Mouse (Mus musculus) embryonic facial prominence, embryonic 11.5 days (tissue): ENCODE measurements around the gene Fryl. TPM values are rescaled to one million over a fixed set of nuclear protein-coding genes. Genes with fewer than 3 reads are reported as not detected.

Experiments used
- ATAC-seq: fragments of 200-750 bp; cut with Nextera tagmentation; replicated peaks from 2 replicates; pipeline ENCODE4 v1.8.0; 2017; ENCODE audit warnings: low read depth; ENCODE audit not compliant: insufficient number of reproducible peaks, low FRiP score, low TSS enrichment
- DNase-seq: peaks from one replicate; pipeline ENCODE4 v3.0.0-alpha.2; 2015; ENCODE audit warnings: low spot score
- H3K27ac ChIP-seq: fragments of 300-500 bp; sonication (generic); replicated peaks from 2 replicates; pipeline ENCODE4 v1.5.1; 2014; ENCODE audit warnings: mild to moderate bottlenecking, low read depth, low read length, control low read depth
- H3K27me3 ChIP-seq: fragments of 300-500 bp; sonication (generic); 2 replicates; pipeline ENCODE4 v1.6.1; 2014; ENCODE audit warnings: mild to moderate bottlenecking, low read length, moderate library complexity, mixed read lengths; ENCODE audit not compliant: control insufficient read depth, insufficient read depth
- H3K36me3 ChIP-seq: fragments of 300-500 bp; sonication (generic); replicated peaks from 2 replicates; pipeline ENCODE4 v1.6.1; 2014; ENCODE audit warnings: low read depth, mild to moderate bottlenecking, low read length, moderate library complexity, mixed read lengths; ENCODE audit not compliant: control insufficient read depth, insufficient read depth
- H3K4me1 ChIP-seq: fragments of 300-500 bp; sonication (generic); 2 replicates; pipeline ENCODE4 v1.6.1; 2014; ENCODE audit warnings: low read length, mixed read lengths; ENCODE audit not compliant: control insufficient read depth, insufficient read depth
- H3K4me2 ChIP-seq: fragments of 300-500 bp; sonication (generic); 2 replicates; pipeline ENCODE4 v1.6.1; 2014; ENCODE audit warnings: low read depth, mild to moderate bottlenecking, control low read depth, low read length, moderate library complexity
- H3K4me3 ChIP-seq: fragments of 300-500 bp; sonication (generic); 2 replicates; pipeline ENCODE4 v1.5.1; 2014; ENCODE audit warnings: low read depth, low read length, control low read depth
- H3K9ac ChIP-seq: fragments of 300-500 bp; sonication (generic); replicated peaks from 2 replicates; pipeline ENCODE4 v1.6.1; 2014; ENCODE audit warnings: mild to moderate bottlenecking, control low read depth, low read length
- H3K9me3 ChIP-seq: fragments of 300-500 bp; sonication (generic); replicated peaks from 2 replicates; pipeline ENCODE4 v1.6.1; 2016; ENCODE audit warnings: mild to moderate bottlenecking, low read length, inconsistent platforms, mixed read lengths; ENCODE audit not compliant: control insufficient read depth
- WGBS: fragments of 180-500 bp; shearing (Covaris S2); extraction: QIAGEN DNeasy Blood & Tissue Kit; methylation state at CpG from one replicate; pipeline ENCODE4 v1.1.7; 2014; 5-methylcytosine and 5-hydroxymethylcytosine counted together
- polyA plus RNA-seq: library from polyadenylated mRNA; unstranded; fragments of >200 nt; fragmentation: Nextera tagmentation; extraction: Ambion mirVana; gene quantifications from 2 replicates; pipeline ENCODE4 v1.2.1, GENCODE M21; 2014

The Fryl gene
- polyA plus RNA-seq, 1 experiment from 2014 or later, result 25.7 TPM

- no peak overlapping the region for H3K9ac ChIP-seq
- H3K4me1 ChIP-seq, result peaks cover 3% of the 10 kb centered on the region; the same call in 1 of the 2 replicates
- no peak overlapping the region for H3K4me2 ChIP-seq
- 87% methylated on average over 12 of the region's 12 CpGs for WGBS
- no peak overlapping the region; the same call in 1 of the 2 replicates for H3K27ac ChIP-seq
- H3K9me3 ChIP-seq, result no peaks in the 10 kb centered on the region
- ATAC-seq (no peak), DNase-seq (no peak)
- H3K27me3 ChIP-seq, result no peaks in the 10 kb centered on the region
- no peak overlapping the region for H3K4me3 ChIP-seq
- no peaks in the 10 kb centered on the region for H3K36me3 ChIP-seq
Observed at GRCm38 (mm10) chr5:73228291-73229049, 27.9 kb downstream of the Fryl start.

- H3K9ac ChIP-seq, result no peak overlapping the region
- no peak overlapping the region for H3K4me2 ChIP-seq
- H3K36me3 ChIP-seq, result no peaks in the 10 kb centered on the region
- ATAC-seq (no peak), DNase-seq (no peak)
- no peak overlapping the region for H3K4me3 ChIP-seq
- H3K4me1 ChIP-seq, result peaks cover 3% of the 10 kb centered on the region; the same call in 1 of the 2 replicates
- H3K9me3 ChIP-seq, result no peaks in the 10 kb centered on the region
- H3K27me3 ChIP-seq, result no peaks in the 10 kb centered on the region
- 74% methylated on average over 11 of the region's 11 CpGs for WGBS
- no peak overlapping the region for H3K27ac ChIP-seq
Observed at GRCm38 (mm10) chr5:73227518-73228101, 28.8 kb downstream of the Fryl start.

GRCm38 (mm10) chr5:73223065-73223464 lies 33.4 kb downstream of the Fryl start:
- DNase-seq, result no peak
- Histone ChIP-seq H3K4me3 (no peak overlapping the region), H3K4me1 (no peaks in the 10 kb centered on the region), H3K36me3 (no peaks in the 10 kb centered on the region; the same call in 1 of the 2 replicates), H3K4me2 (no peak overlapping the region), H3K9ac (no peak overlapping the region), H3K27ac (no peak overlapping the region), H3K9me3 (no peaks in the 10 kb centered on the region), H3K27me3 (no peaks in the 10 kb centered on the region)
- WGBS, result 63% methylated on average over 6 of the region's 6 CpGs
- ATAC-seq, result 0 out of 2 replicates have a peak, but pooled peaks have one; percentile 18

- WGBS, result 43% methylated on average over 6 of the region's 6 CpGs
Observed at GRCm38 (mm10) chr5:73222397-73222796, 34.0 kb downstream of the Fryl start.

GRCm38 (mm10) chr5:73221826-73222225 lies 34.6 kb downstream of the Fryl start:
- no peak overlapping the region for H3K4me2 ChIP-seq
- DNase-seq (no peak), ATAC-seq (no peak)
- no peaks in the 10 kb centered on the region for H3K9me3 ChIP-seq
- H3K27ac ChIP-seq, result no peak overlapping the region
- no peaks in the 10 kb centered on the region; the same call in 1 of the 2 replicates for H3K36me3 ChIP-seq
- H3K4me3 ChIP-seq, result no peak overlapping the region
- WGBS, result 69% methylated on average over 7 of the region's 7 CpGs
- no peaks in the 10 kb centered on the region for H3K27me3 ChIP-seq
- H3K9ac ChIP-seq, result no peak overlapping the region
- no peaks in the 10 kb centered on the region for H3K4me1 ChIP-seq

More at GRCm38 (mm10) chr5:73222397-73222796, 34.0 kb downstream of the Fryl start:
- no peaks in the 10 kb centered on the region for H3K9me3 ChIP-seq
- no peak overlapping the region for H3K9ac ChIP-seq
- no peaks in the 10 kb centered on the region for H3K4me1 ChIP-seq
- H3K27me3 ChIP-seq, result no peaks in the 10 kb centered on the region
- no peak overlapping the region for H3K4me2 ChIP-seq
- no peak for ATAC-seq
- H3K4me3 ChIP-seq, result no peak overlapping the region
- no peaks in the 10 kb centered on the region; the same call in 1 of the 2 replicates for H3K36me3 ChIP-seq
- DNase-seq, result peak; percentile 53
- no peak overlapping the region for H3K27ac ChIP-seq

GRCm38 (mm10) chr5:73219716-73220115 lies 36.7 kb downstream of the Fryl start:
- Histone ChIP-seq H3K36me3 (no peaks in the 10 kb centered on the region; the same call in 1 of the 2 replicates), H3K4me1 (no peaks in the 10 kb centered on the region), H3K27me3 (no peaks in the 10 kb centered on the region), H3K9ac (no peak overlapping the region), H3K9me3 (no peaks in the 10 kb centered on the region), H3K27ac (no peak overlapping the region), H3K4me2 (no peak overlapping the region), H3K4me3 (no peak overlapping the region)
- ATAC-seq (no peak), DNase-seq (no peak)
- 84% methylated on average over 3 of the region's 3 CpGs for WGBS

GRCm38 (mm10) chr5:73218065-73218464 lies 38.4 kb downstream of the Fryl start:
- DNase-seq (no peak), ATAC-seq (no peak)
- Histone ChIP-seq H3K9ac (no peak overlapping the region), H3K4me1 (no peaks in the 10 kb centered on the region), H3K4me3 (no peak overlapping the region), H3K36me3 (no peaks in the 10 kb centered on the region; the same call in 1 of the 2 replicates), H3K4me2 (no peak overlapping the region), H3K9me3 (no peaks in the 10 kb centered on the region), H3K27ac (no peak overlapping the region), H3K27me3 (no peaks in the 10 kb centered on the region)
- WGBS, result 94% methylated on average over 4 of the region's 4 CpGs

- DNase-seq (no peak), ATAC-seq (no peak)
- H3K27ac ChIP-seq, result no peak overlapping the region
- H3K9me3 ChIP-seq, result no peaks in the 10 kb centered on the region
- no peak overlapping the region for H3K4me3 ChIP-seq
- no peaks in the 10 kb centered on the region for H3K4me1 ChIP-seq
- H3K27me3 ChIP-seq, result no peaks in the 10 kb centered on the region
- 91% methylated on average over 1 of the region's 1 CpGs for WGBS
- no peaks in the 10 kb centered on the region; the same call in 1 of the 2 replicates for H3K36me3 ChIP-seq
- no peak overlapping the region for H3K4me2 ChIP-seq
- H3K9ac ChIP-seq, result no peak overlapping the region
Observed at GRCm38 (mm10) chr5:73217116-73217515, 39.3 kb downstream of the Fryl start.
